Mouse (Mus musculus) hindbrain, embryonic 16.5 days (tissue): Measurements from ENCODE around the gene Calhm2. TPM values are rescaled to one million over a fixed set of nuclear protein-coding genes. Genes with fewer than 3 reads are reported as not detected.

Experiments used
- ATAC-seq: fragments of 200-750 bp; cut with Nextera tagmentation; 2 replicates; pipeline ENCODE4 v1.8.0; 2017; ENCODE audit warnings: moderate TSS enrichment, moderate library complexity
- H3K27ac ChIP-seq: fragments of 300-500 bp; sonication (generic); 2 replicates; pipeline ENCODE4 v1.5.1; 2014; ENCODE audit warnings: low read depth, mild to moderate bottlenecking, control low read depth, low read length, moderate library complexity
- H3K27me3 ChIP-seq: fragments of 300-500 bp; sonication (generic); replicated peaks from 2 replicates; pipeline ENCODE4 v1.6.1; 2014; ENCODE audit warnings: low read length; ENCODE audit not compliant: control insufficient read depth, insufficient read depth
- H3K36me3 ChIP-seq: fragments of 300-500 bp; sonication (generic); 2 replicates; pipeline ENCODE4 v1.6.1; 2014; ENCODE audit warnings: mild to moderate bottlenecking, low read length, moderate library complexity, mixed read lengths; ENCODE audit not compliant: control insufficient read depth, insufficient read depth
- H3K4me1 ChIP-seq: fragments of 300-500 bp; sonication (generic); 2 replicates; pipeline ENCODE4 v1.6.1; 2014; ENCODE audit warnings: low read depth, low read length; ENCODE audit not compliant: control insufficient read depth, insufficient read depth
- H3K4me2 ChIP-seq: fragments of 300-500 bp; sonication (generic); 2 replicates; pipeline ENCODE4 v1.6.1; 2014; ENCODE audit warnings: mild to moderate bottlenecking, low read length, control low read depth, moderate library complexity
- H3K4me3 ChIP-seq: fragments of 300-500 bp; sonication (generic); 2 replicates; pipeline ENCODE4 v1.5.1; 2014; ENCODE audit warnings: mild to moderate bottlenecking, low read length, control low read depth, moderate library complexity
- H3K9ac ChIP-seq: fragments of 300-500 bp; sonication (generic); 2 replicates; pipeline ENCODE4 v1.6.1; 2014; ENCODE audit warnings: low read depth, mild to moderate bottlenecking, control low read depth, low read length, moderate library complexity
- H3K9me3 ChIP-seq: fragments of 300-500 bp; sonication (generic); 2 replicates; pipeline ENCODE4 v1.6.1; 2014; ENCODE audit warnings: mild to moderate bottlenecking, low read length, moderate library complexity; ENCODE audit not compliant: control insufficient read depth
- WGBS: fragments of 180-500 bp; shearing (Covaris S2); extraction: QIAGEN DNeasy Blood & Tissue Kit; methylation state at CpG from one replicate; pipeline ENCODE4 v1.1.7; 2014; 5-methylcytosine and 5-hydroxymethylcytosine counted together
- polyA plus RNA-seq: library from polyadenylated mRNA; unstranded; fragments of >200 nt; fragmentation: Nextera tagmentation; extraction: Ambion mirVana; gene quantifications from 2 replicates; pipeline ENCODE4 v1.2.1, GENCODE M21; 2015

The Calhm2 gene
- polyA plus RNA-seq, 1 experiment from 2014 or later, result 1.9 TPM

- Histone ChIP-seq H3K4me2 (no peak overlapping the region), H3K9ac (no peak overlapping the region), H3K4me1 (no peaks in the 10 kb centered on the region), H3K4me3 (no peak overlapping the region), H3K27me3 (no peaks in the 10 kb centered on the region), H3K36me3 (peaks cover 39% of the 10 kb centered on the region), H3K9me3 (no peaks in the 10 kb centered on the region), H3K27ac (no peak overlapping the region)
- WGBS, result 88% methylated on average over 2 of the region's 2 CpGs
- ATAC-seq, result no peak
Measured at GRCm38 (mm10) chr19:47118634-47119033, 19.5 kb downstream of the Calhm2 start.

- Histone ChIP-seq H3K4me3 (no peak overlapping the region), H3K4me2 (no peak overlapping the region), H3K27me3 (no peaks in the 10 kb centered on the region), H3K27ac (no peak overlapping the region), H3K36me3 (peaks cover 67% of the 10 kb centered on the region), H3K9ac (no peak overlapping the region), H3K4me1 (no peaks in the 10 kb centered on the region), H3K9me3 (no peaks in the 10 kb centered on the region)
- ATAC-seq, result no peak
- WGBS, result 97% methylated on average over 9 of the region's 9 CpGs
Measured at GRCm38 (mm10) chr19:47104641-47105271, 33.3 kb downstream of the Calhm2 start.

- H3K9me3 ChIP-seq, result no peaks in the 10 kb centered on the region
- no peak overlapping the region for H3K4me3 ChIP-seq
- H3K9ac ChIP-seq, result no peak overlapping the region
- no peak for ATAC-seq
- no peaks in the 10 kb centered on the region for H3K27me3 ChIP-seq
- 94% methylated on average over 5 of the region's 5 CpGs for WGBS
- no peak overlapping the region for H3K4me2 ChIP-seq
- no peaks in the 10 kb centered on the region for H3K4me1 ChIP-seq
- H3K36me3 ChIP-seq, result peaks cover 63% of the 10 kb centered on the region
- no peak overlapping the region for H3K27ac ChIP-seq
Measured at GRCm38 (mm10) chr19:47101080-47101479, 37.0 kb downstream of the Calhm2 start.

GRCm38 (mm10) chr19:47090550-47091156, 47.4 kb downstream of the Calhm2 start, which contains the start of the genes Usmg5 and Pdcd11:
Gene Usmg5 (minus strand): TSS chr19:47090647.
Gene Pdcd11 (plus strand): TSS chr19:47090768.
- ATAC-seq, result peak; percentile 99
- Histone ChIP-seq H3K27me3 (no peaks in the 10 kb centered on the region), H3K27ac (peak within 1 kb of the TSS; percentile 92), H3K4me2 (peak within 1 kb of the TSS; percentile 83), H3K4me1 (peaks cover 19% of the 10 kb centered on the region), H3K36me3 (peaks cover 13% of the 10 kb centered on the region), H3K9ac (peak within 1 kb of the TSS; percentile 98), H3K4me3 (peak within 1 kb of the TSS; percentile 97), H3K9me3 (no peaks in the 10 kb centered on the region)
- WGBS, result under 1% methylated on average over 56 of the region's 56 CpGs

GRCm38 (mm10) chr19:47089718-47090525, 48.2 kb downstream of the Calhm2 start:
- no peaks in the 10 kb centered on the region for H3K9me3 ChIP-seq
- H3K4me2 ChIP-seq, result peak overlapping the region; percentile 74
- H3K27me3 ChIP-seq, result no peaks in the 10 kb centered on the region
- H3K9ac ChIP-seq, result peak overlapping the region; percentile 98
- 1% methylated on average over 36 of the region's 36 CpGs for WGBS
- H3K4me3 ChIP-seq, result peak overlapping the region; percentile 97
- H3K27ac ChIP-seq, result peak overlapping the region; percentile 92
- H3K4me1 ChIP-seq, result peaks cover 19% of the 10 kb centered on the region
- peak; percentile 70 for ATAC-seq
- peaks cover 10% of the 10 kb centered on the region for H3K36me3 ChIP-seq

- H3K4me2 ChIP-seq, result no peak overlapping the region
- no peak overlapping the region for H3K4me3 ChIP-seq
- no peaks in the 10 kb centered on the region for H3K27me3 ChIP-seq
- H3K9ac ChIP-seq, result no peak overlapping the region
- H3K36me3 ChIP-seq, result peaks cover 20% of the 10 kb centered on the region
- 84% methylated on average over 3 of the region's 3 CpGs for WGBS
- peaks cover 19% of the 10 kb centered on the region for H3K4me1 ChIP-seq
- ATAC-seq, result no peak
- H3K9me3 ChIP-seq, result no peaks in the 10 kb centered on the region
- no peak overlapping the region for H3K27ac ChIP-seq
Measured at GRCm38 (mm10) chr19:47088226-47088625, 49.9 kb downstream of the Calhm2 start.

- peak overlapping the region; percentile 93 for H3K9ac ChIP-seq
- under 1% methylated on average over 60 of the region's 72 CpGs for WGBS
- H3K4me3 ChIP-seq, result peak overlapping the region; percentile 98
- peaks cover 9% of the 10 kb centered on the region for H3K36me3 ChIP-seq
- ATAC-seq, result peak; percentile 94
- H3K4me1 ChIP-seq, result peaks cover 8% of the 10 kb centered on the region
- H3K27ac ChIP-seq, result peak overlapping the region; percentile 92
- peak overlapping the region; percentile 77 for H3K4me2 ChIP-seq
- H3K27me3 ChIP-seq, result no peaks in the 10 kb centered on the region
- H3K9me3 ChIP-seq, result no peaks in the 10 kb centered on the region
Measured at GRCm38 (mm10) chr19:47067924-47068611, 70.0 kb downstream of the Calhm2 start.

- peak within 1 kb of the TSS; percentile 93 for H3K9ac ChIP-seq
- peak; percentile 79 for ATAC-seq
- H3K4me1 ChIP-seq, result peaks cover 8% of the 10 kb centered on the region
- H3K4me2 ChIP-seq, result peak within 1 kb of the TSS; percentile 77
- H3K27me3 ChIP-seq, result no peaks in the 10 kb centered on the region
- H3K27ac ChIP-seq, result peak within 1 kb of the TSS; percentile 92
- WGBS, result 11% methylated on average over 49 of the region's 49 CpGs
- H3K4me3 ChIP-seq, result peak within 1 kb of the TSS; percentile 98
- no peaks in the 10 kb centered on the region for H3K9me3 ChIP-seq
- H3K36me3 ChIP-seq, result peaks cover 3% of the 10 kb centered on the region
Measured at GRCm38 (mm10) chr19:47067096-47067882, 70.8 kb downstream of the Calhm2 start, which contains the start of gene Taf5. Gene Taf5 (plus strand): TSS chr19:47067746.
